Mouse (Mus musculus) gonadal fat pad, adult 2 months (tissue): Measurements from ENCODE around the gene Mrtfa. TPM values are rescaled to one million over a fixed set of nuclear protein-coding genes. Genes with fewer than 3 reads are reported as not detected.

Source experiments
- DNase-seq: peaks from one replicate; pipeline ENCODE4 v3.0.0-alpha.2; 2012; ENCODE audit warnings: low read depth
- polyA plus RNA-seq: library from polyadenylated mRNA; depleted of rRNA; stranded (reverse); fragments of >200 nt; gene quantifications from 2 replicates; pipeline ENCODE4 v1.2.3, GENCODE M21; 2012

The Mrtfa gene
- polyA plus RNA-seq, 1 experiment = 15.5 TPM

GRCm38 (mm10) chr15:81067761-81068160 is 122.8 kb downstream of the Mrtfa start:
- no peak for DNase-seq

DNA sequence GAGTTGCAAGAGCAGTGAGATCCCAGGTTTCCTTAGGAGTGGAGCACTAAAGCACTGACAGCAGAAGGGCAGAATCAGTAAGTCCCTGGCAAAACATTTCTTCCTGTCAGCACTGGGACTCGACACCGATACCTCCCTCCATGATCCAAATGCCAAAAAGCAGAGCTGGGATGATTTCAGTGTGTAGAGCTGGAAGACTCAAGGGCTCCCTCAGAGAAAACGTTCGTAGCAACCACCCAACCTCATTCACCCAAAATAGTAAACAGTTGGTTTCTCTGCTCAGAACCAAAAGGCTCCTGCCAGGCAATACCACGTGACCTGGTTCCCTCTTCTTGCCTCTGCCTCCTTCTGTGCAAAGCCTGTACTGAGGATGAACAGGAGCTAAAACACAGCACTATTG is 123.6 kb downstream of the Mrtfa start:
- DNase-seq = no peak

- DNase-seq = no peak
Measured at GRCm38 (mm10) chr15:81064661-81065060, 125.9 kb downstream of the Mrtfa start.

- DNase-seq = no peak
Measured at GRCm38 (mm10) chr15:81064143-81064542, 126.4 kb downstream of the Mrtfa start.

DNA sequence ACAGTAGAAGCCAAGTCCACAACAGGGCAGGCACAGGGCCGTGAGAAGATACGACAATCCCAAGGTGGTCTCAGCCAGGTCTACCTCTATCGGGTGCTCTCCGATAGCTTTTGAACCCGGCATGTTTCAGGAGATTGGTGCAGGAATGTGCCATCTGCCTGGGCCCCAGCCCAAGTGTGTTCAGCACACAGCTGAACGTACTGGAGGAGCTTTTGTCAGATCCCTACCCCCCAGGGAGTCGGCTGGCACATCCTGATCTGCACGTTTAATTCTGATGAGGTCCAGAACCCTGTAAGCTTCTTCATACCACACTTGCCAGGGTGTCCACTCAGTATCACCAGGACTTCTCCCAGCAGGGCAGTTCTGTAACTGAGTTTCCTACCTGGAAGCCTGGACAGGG is 127.9 kb downstream of the Mrtfa start:
- DNase-seq = no peak

DNA sequence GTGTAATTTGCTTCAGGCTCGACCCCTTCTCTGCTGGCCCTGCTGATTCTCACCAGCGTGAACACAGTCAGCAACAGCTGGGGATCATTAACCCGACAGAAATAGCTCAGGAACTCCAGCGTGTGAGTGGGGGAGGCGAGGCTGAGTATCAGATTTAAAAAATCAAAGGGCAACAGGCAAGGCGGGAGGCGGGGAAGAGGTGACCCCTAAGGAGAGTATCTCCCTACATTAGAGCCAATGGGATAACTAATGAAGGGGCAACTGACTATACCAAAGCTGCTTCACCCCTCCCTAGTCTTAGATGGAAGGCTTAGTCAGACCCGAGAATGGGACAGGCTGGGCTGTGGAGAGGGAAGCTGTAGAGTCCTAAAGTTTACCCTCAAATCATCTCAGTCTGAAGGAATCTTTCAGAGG is 128.4 kb downstream of the Mrtfa start:
- DNase-seq = no peak

GRCm38 (mm10) chr15:81060975-81061374 is 129.6 kb downstream of the Mrtfa start:
- DNase-seq = no peak

- no peak for DNase-seq
Measured at GRCm38 (mm10) chr15:81057736-81058135, 132.8 kb downstream of the Mrtfa start.

- DNase-seq = no peak
Measured at GRCm38 (mm10) chr15:81055488-81055887, 135.1 kb downstream of the Mrtfa start.

DNA sequence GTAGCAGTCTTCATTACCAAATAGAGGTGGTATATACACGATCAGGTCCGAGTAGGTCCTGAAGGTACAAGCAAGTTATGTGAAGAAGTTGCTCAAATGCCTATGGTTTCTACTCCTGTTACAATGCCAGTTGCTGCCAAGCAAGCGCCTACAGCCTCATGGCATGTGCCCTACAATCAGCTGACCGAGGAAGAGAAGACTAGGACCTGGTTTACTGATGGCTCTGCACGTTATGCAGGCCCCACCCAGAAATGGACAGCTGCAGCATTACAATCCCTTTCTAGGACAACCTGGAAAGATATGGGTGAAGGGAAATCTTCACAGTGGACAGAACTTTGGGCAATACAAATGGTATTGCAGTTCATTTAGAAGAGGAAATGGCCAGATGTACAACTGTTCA is 138.1 kb downstream of the Mrtfa start:
- no peak for DNase-seq

DNA sequence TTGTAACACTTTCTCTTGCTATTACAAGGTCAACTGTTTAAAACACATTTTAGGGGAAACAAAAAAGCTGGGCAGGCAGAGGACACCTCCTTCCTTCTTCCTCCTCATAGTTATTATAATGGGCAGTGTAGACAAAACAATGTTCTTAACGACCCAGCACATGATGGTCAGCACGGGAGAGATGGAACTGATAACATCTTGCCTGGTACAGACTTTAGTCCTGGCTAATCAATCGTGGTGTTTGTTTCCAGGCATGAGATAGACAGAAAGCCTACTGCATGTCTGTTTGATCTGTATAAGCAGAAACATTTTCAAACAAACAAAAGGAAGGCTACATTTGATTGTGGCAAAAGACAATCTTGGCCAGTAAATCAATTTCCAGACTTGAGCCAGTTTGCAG is 140.1 kb downstream of the Mrtfa start:
- no peak for DNase-seq

GRCm38 (mm10) chr15:81049401-81050053 is 141.0 kb downstream of the Mrtfa start:
- DNase-seq = no peak

- no peak for DNase-seq
Measured at GRCm38 (mm10) chr15:81047497-81047896, 143.1 kb downstream of the Mrtfa start.

GRCm38 (mm10) chr15:81046061-81046460 is 144.5 kb downstream of the Mrtfa start:
- DNase-seq = no peak

GRCm38 (mm10) chr15:81045336-81045735 is 145.2 kb downstream of the Mrtfa start:
- no peak for DNase-seq

GRCm38 (mm10) chr15:81044446-81044845 is 146.1 kb downstream of the Mrtfa start:
- DNase-seq = no peak

- DNase-seq = no peak
Measured at GRCm38 (mm10) chr15:81042276-81042931, 148.2 kb downstream of the Mrtfa start.

DNA sequence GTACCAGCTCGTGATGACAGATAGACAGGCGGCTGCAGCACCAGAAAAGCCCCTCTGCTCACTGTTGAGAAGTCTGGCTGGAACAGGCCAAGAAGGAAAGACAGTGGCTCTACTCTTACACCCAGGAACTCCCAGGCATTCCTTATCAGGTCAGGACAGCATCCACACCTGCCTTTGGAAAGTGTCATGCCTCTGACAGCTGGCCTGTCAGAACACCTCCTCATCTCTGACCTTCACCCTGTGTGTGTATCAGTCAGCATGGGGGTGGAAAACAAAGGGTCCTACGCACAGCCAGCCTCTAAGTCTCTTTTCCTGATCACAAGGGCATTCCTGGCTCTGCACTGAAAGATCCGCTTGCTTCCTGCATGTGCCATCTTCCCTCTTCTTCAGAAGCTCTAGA is 148.8 kb downstream of the Mrtfa start:
- no peak for DNase-seq

DNA sequence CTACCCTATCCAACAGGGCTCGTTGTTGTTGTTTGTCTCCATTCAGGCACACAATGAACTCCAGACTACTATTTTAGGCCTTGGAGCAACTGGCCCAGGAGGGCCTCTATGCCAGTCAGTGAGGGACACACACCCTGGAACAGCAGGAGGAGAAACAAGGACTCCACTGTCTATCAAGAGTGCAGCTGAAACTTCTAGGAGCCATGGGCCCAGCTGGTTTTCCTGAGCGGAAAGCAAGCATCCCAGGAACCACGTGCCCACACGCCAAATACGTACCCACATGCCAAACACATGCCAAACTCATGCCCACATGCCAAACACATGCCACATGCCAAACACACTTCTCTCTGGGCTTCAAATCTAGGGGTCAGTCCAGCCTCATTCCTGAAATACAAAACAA is 152.1 kb downstream of the Mrtfa start:
- DNase-seq = no peak

DNA sequence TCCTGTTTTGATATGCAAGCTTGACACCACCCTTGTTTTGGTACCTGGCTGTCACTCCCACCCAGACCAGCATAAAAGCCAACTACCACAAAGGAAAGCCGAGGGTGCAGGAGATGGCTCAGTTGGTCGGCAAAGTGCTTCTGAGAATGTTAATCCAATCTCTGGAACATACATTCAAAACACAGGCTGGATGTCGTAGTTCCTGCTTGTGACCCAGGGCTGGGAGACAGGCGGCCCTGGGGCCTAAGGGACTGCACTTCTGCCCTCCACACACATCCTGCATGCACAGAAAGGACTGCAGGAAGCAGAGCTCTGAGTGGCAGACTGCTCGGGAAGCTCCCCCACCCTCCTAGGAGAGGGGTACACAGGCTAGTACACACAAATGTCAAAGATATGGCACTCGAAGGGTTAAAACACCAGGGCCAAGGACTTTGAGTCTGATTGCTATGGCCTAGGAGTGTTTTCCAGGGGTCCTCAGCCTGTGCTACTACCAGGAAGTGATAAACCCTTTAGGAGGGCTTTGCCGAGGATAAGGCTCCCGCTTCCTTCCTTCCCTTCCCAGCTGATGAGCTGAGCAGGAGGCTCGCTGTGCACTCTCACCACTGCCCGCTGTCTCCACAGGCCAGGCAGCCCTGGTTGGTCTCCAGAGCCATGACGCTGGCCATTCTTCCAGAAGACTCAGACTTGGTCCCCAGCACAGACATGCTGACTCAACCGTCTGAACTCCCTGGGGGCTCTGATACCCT is 155.0 kb downstream of the Mrtfa start:
- no peak for DNase-seq

DNA sequence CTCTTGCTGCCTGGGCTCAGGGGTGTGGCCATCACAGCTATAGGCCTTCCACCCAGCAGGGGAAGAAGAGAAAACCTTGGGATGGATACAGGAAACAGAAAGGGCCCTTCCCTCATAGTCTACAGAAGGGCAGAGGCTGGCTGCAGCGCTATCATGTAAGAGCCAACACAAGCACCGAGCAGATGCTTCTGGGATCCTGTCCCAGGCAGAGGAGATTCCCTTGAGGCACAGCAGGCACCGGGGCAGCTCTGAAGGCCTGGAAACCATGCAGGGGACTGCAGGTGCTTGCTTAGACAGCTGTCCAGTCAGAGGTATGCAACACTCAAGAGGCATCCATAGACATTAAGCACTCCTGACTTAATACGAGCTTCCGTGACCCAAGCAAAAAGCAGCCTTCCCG is 156.4 kb downstream of the Mrtfa start:
- DNase-seq = no peak

GRCm38 (mm10) chr15:81032941-81033629 is 157.5 kb downstream of the Mrtfa start:
- DNase-seq = no peak
